11 mouse cellular contexts compared by ENCODE assay signal in genomic region chr8:120543416-120544055, GRCm38 (mm10). TPM values are rescaled to one million over a fixed set of nuclear protein-coding genes. Genes with fewer than 3 reads are reported as not detected.
DNase-seq lines count a peak whose midpoint lies in the region; ATAC-seq and TF ChIP-seq lines count a peak whose summit lies in the region.
"Had no signal": no experiment of that assay in that cellular context is flagged by ENCODE, and none has a peak within 500 bp of the region (broad histone marks: within the 10 kb centered on the region; RNA-seq: fewer than 3 reads in every experiment).

No protein-coding gene starts in this region.

- no peak for ATAC-seq in heart, embryonic 16.5 days (replicated peaks; ENCODE audit: extremely low read depth, insufficient read depth, low FRiP score)
- no peak for ATAC-seq in liver, embryonic 11.5 days (replicated peaks; ENCODE audit: low FRiP score)

- no peak overlapping the region for H3K4me3 ChIP-seq in ES-Bruce4 (ENCODE audit: low read depth, low read length)
- H3K4me3 ChIP-seq in heart, embryonic 16.5 days (ENCODE audit: low read length), result 0 out of 2 replicates have a peak overlapping the region, but pooled peaks have one; percentile 6
- H3K4me3 ChIP-seq in liver, embryonic 11.5 days (ENCODE audit: low read depth, low read length), result no peak overlapping the region
- H3K4me3 ChIP-seq: embryonic facial prominence, embryonic 12.5 days had no signal

- no peak for TF ChIP-seq POLR2A in ES-Bruce4 (IDR thresholded peaks at IDR 0.05; ENCODE audit: insufficient read depth, low read length)

- H3K4me2 ChIP-seq in heart, embryonic 16.5 days (ENCODE audit: low read depth, low read length), result peak overlapping the region; percentile 34
- peak overlapping the region; percentile 37 for H3K4me2 ChIP-seq in liver, embryonic 11.5 days
- H3K4me2 ChIP-seq: embryonic facial prominence, embryonic 12.5 days had no signal

- H3K36me3 ChIP-seq in ES-Bruce4 (ENCODE audit: control insufficient read depth, insufficient read depth, low read length, poor library complexity, severe bottlenecking), result no peaks in the 10 kb centered on the region
- H3K36me3 ChIP-seq in heart, embryonic 16.5 days (ENCODE audit: control insufficient read depth, insufficient read depth), result no peaks in the 10 kb centered on the region
- H3K36me3 ChIP-seq in liver, embryonic 11.5 days (ENCODE audit: control insufficient read depth, insufficient read depth, low read length), result no peaks in the 10 kb centered on the region; the same call in 1 of the 2 replicates
- H3K36me3 ChIP-seq: embryonic facial prominence, embryonic 12.5 days had no signal

- peak; percentile 70 to 78 for DNase-seq in cerebellum, postnatal 10 days
- DNase-seq in cerebellum, postnatal 4 days (ENCODE audit: low spot score in 2 of 2), result no peak
- DNase-seq in liver, embryonic 11.5 days (ENCODE audit: low spot score), result no peak
- peak; percentile 64 to 81 for DNase-seq in thymus, adult 18-20 months
- DNase-seq in ovary, postnatal 10 days (ENCODE audit: low spot score), result no peak
- no peak for DNase-seq in left cerebral cortex, adult 9 months (ENCODE audit: low spot score in 2 of 2)

- no peaks in the 10 kb centered on the region for H3K27me3 ChIP-seq in ES-Bruce4 (ENCODE audit: control insufficient read depth, insufficient read depth, low read length, poor library complexity, severe bottlenecking)
- no peaks in the 10 kb centered on the region for H3K27me3 ChIP-seq in heart, embryonic 16.5 days (ENCODE audit: control insufficient read depth, insufficient read depth, low read length)
- H3K27me3 ChIP-seq in liver, embryonic 11.5 days (replicated peaks; ENCODE audit: control insufficient read depth, insufficient read depth, low read length), result no peaks in the 10 kb centered on the region
- H3K27me3 ChIP-seq: embryonic facial prominence, embryonic 12.5 days had no signal

- TF ChIP-seq EP300 in ES-Bruce4 (IDR thresholded peaks at IDR 0.05; ENCODE audit: insufficient read depth, low read depth, low read length), result no peak

- 34% methylated on average over 8 of the region's 8 CpGs for WGBS in heart, embryonic 16.5 days
- WGBS in liver, embryonic 11.5 days, result 69% methylated on average over 8 of the region's 8 CpGs

- TF ChIP-seq CTCF in ES-Bruce4 (IDR thresholded peaks at IDR 0.05; ENCODE audit: low read depth, low read length), result no peak

- no peaks in the 10 kb centered on the region for H3K9me3 ChIP-seq in ES-Bruce4 (replicated peaks; ENCODE audit: control insufficient read depth, insufficient read depth, low read length, poor library complexity, severe bottlenecking)
- no peaks in the 10 kb centered on the region for H3K9me3 ChIP-seq in heart, embryonic 16.5 days (replicated peaks; ENCODE audit: control insufficient read depth, low read length)
- no peaks in the 10 kb centered on the region for H3K9me3 ChIP-seq in liver, embryonic 11.5 days (ENCODE audit: control insufficient read depth, low read length)
- H3K9me3 ChIP-seq: embryonic facial prominence, embryonic 12.5 days; G1E had no signal

- peak overlapping the region; percentile 10; the same call in 1 of the 2 replicates for H3K9ac ChIP-seq in ES-Bruce4 (ENCODE audit: low read depth, poor library complexity, severe bottlenecking)
- peak overlapping the region; percentile 45 for H3K9ac ChIP-seq in heart, embryonic 16.5 days (ENCODE audit: low read length)
- H3K9ac ChIP-seq in liver, embryonic 11.5 days (ENCODE audit: low read depth, low read length), result peak overlapping the region; percentile 12; the same call in 1 of the 2 replicates
- H3K9ac ChIP-seq: embryonic facial prominence, embryonic 12.5 days had no signal

- no peak overlapping the region for H3K27ac ChIP-seq in ES-Bruce4 (ENCODE audit: insufficient read depth, low read length)
- peak overlapping the region; percentile 90 for H3K27ac ChIP-seq in heart, embryonic 16.5 days (ENCODE audit: low read length)
- peak overlapping the region; percentile 2; the same call in 1 of the 2 replicates for H3K27ac ChIP-seq in liver, embryonic 11.5 days (ENCODE audit: low read depth, low read length)
- H3K27ac ChIP-seq: embryonic facial prominence, embryonic 12.5 days; macrophage had no signal

- peaks cover 21% of the 10 kb centered on the region for H3K4me1 ChIP-seq in ES-Bruce4 (ENCODE audit: control insufficient read depth, insufficient read depth, low read length)
- H3K4me1 ChIP-seq in heart, embryonic 16.5 days (ENCODE audit: control insufficient read depth, insufficient read depth, low read length), result peaks cover 78% of the 10 kb centered on the region
- H3K4me1 ChIP-seq in liver, embryonic 11.5 days (replicated peaks; ENCODE audit: control insufficient read depth, insufficient read depth, low read length), result peaks cover 93% of the 10 kb centered on the region

RNA-seq across cellular contexts. Expression of gene Gins2, which starts 45.6 kb away (rescaled TPM):
- 51.3 and 52.0 TPM in 2 replicates for polyA plus RNA-seq in ES-Bruce4 (2011; ENCODE audit: insufficient read depth, insufficient read length, low read depth, missing spikeins)
- 51.0 and 51.1 TPM in 2 replicates for polyA plus RNA-seq in heart, embryonic 16.5 days (2015; fragmentation: Nextera tagmentation; extraction: Ambion mirVana)
- polyA plus RNA-seq in liver, embryonic 11.5 days (2014; fragmentation: Nextera tagmentation; extraction: Ambion mirVana), result 125 and 127 TPM in 2 replicates

Comparison
In these comparisons a context has a peak if more than half of its experiments do, and no peak if none do; other contexts are left out.
1. DNase-seq: peak in cerebellum, postnatal 10 days (2 of 2) and thymus, adult 18-20 months (2 of 2); none in cerebellum, postnatal 4 days (0 of 2), liver, embryonic 11.5 days (single experiment), ovary, postnatal 10 days (single experiment) and left cerebral cortex, adult 9 months (0 of 2).
2. Peak in every context shown above with its lines, with median percentiles within 50 percentile points of each other: H3K9ac ChIP-seq.